Mouse (Mus musculus): Measurements from ENCODE around the gene Slc7a14. TPM values are rescaled to one million over a fixed set of nuclear protein-coding genes. Genes with fewer than 3 reads are reported as not detected.
A peak's percentile ranks its signal among the peaks of the same experiment; 100 is the strongest.

The Slc7a14 gene
- total RNA-seq, 1 experiment from 2014 or later, result 4.3 TPM

- no peak for DNase-seq
Measured at GRCm38 (mm10) chr3:31260964-31261346, 49.2 kb downstream of the Slc7a14 start.

GRCm38 (mm10) chr3:31260329-31260963, 49.7 kb downstream of the Slc7a14 start:
- DNase-seq, result peak; percentile 30

GRCm38 (mm10) chr3:31259553-31260255, 50.5 kb downstream of the Slc7a14 start:
- no peak for DNase-seq

- no peak for DNase-seq
Measured at GRCm38 (mm10) chr3:31254427-31254826, 55.8 kb downstream of the Slc7a14 start.

GRCm38 (mm10) chr3:31253862-31254261, 56.3 kb downstream of the Slc7a14 start:
- no peak for DNase-seq

GRCm38 (mm10) chr3:31252566-31252965, 57.6 kb downstream of the Slc7a14 start:
- DNase-seq, result no peak

- DNase-seq, result no peak
Measured at GRCm38 (mm10) chr3:31243478-31243877, 66.7 kb downstream of the Slc7a14 start.

- DNase-seq, result no peak
Measured at GRCm38 (mm10) chr3:31240840-31241239, 69.3 kb downstream of the Slc7a14 start.

GRCm38 (mm10) chr3:31239645-31240044, 70.5 kb downstream of the Slc7a14 start:
- no peak for DNase-seq

- DNase-seq, result peak; percentile 62
Measured at GRCm38 (mm10) chr3:31237936-31238335, 72.2 kb downstream of the Slc7a14 start.

- DNase-seq, result no peak
Measured at GRCm38 (mm10) chr3:31236146-31236545, 74.0 kb downstream of the Slc7a14 start.

- peak; percentile 18 for DNase-seq
Measured at GRCm38 (mm10) chr3:31234356-31234755, 75.8 kb downstream of the Slc7a14 start.

GRCm38 (mm10) chr3:31233746-31234312, 76.3 kb downstream of the Slc7a14 start:
- no peak for DNase-seq

- no peak for DNase-seq
Measured at GRCm38 (mm10) chr3:31229281-31229680, 80.9 kb downstream of the Slc7a14 start.

GRCm38 (mm10) chr3:31228487-31228886, 81.7 kb downstream of the Slc7a14 start:
- DNase-seq, result no peak

GRCm38 (mm10) chr3:31223551-31223950, 86.6 kb downstream of the Slc7a14 start:
- no peak for DNase-seq

GRCm38 (mm10) chr3:31220040-31220439, 90.1 kb downstream of the Slc7a14 start:
- DNase-seq, result no peak

- DNase-seq, result no peak
Measured at GRCm38 (mm10) chr3:31219483-31219882, 90.7 kb downstream of the Slc7a14 start.

GRCm38 (mm10) chr3:31217523-31217922, 92.7 kb downstream of the Slc7a14 start:
- no peak for DNase-seq

GRCm38 (mm10) chr3:31213802-31214201, 96.4 kb downstream of the Slc7a14 start:
- no peak for DNase-seq

GRCm38 (mm10) chr3:31212205-31213038, 97.8 kb downstream of the Slc7a14 start:
- DNase-seq, result no peak

GRCm38 (mm10) chr3:31209001-31209400, 101.2 kb downstream of the Slc7a14 start:
- no peak for DNase-seq

Data from adrenal gland, postnatal 25 days (tissue).